Mouse (Mus musculus) T-cell, adult 2 months (primary cell): ENCODE results near the gene Mfsd5.
A peak's percentile ranks its signal among the peaks of the same experiment; 100 is the strongest.

Source experiments
- DNase-seq: peaks from one replicate; pipeline ENCODE4 v3.0.0; 2022; ENCODE audit warnings: low spot score

Mfsd5 gene

GRCm38 (mm10) chr15:102248131-102248811, 31.0 kb upstream of the Mfsd5 start:
- no peak for DNase-seq

DNA sequence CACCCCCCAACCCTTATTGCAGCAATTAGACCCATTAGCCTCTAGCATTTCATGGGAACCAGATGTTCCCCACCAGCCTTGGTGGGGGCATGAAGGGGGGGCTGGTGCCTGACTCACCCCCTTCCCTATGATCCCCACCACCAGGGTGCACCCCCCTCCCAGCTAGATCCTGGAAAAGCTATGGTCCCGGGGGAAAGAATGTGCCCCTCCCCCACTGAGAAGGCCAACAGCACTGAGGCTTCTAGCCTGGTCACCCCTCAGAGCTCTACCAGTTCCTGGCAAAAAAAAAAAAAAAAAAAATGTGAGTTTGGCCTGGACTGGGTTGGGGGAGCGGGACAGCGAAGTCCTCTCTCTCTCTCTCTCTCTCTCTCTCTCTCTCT, 30.5 kb upstream of the Mfsd5 start:
- DNase-seq: no peak

DNA sequence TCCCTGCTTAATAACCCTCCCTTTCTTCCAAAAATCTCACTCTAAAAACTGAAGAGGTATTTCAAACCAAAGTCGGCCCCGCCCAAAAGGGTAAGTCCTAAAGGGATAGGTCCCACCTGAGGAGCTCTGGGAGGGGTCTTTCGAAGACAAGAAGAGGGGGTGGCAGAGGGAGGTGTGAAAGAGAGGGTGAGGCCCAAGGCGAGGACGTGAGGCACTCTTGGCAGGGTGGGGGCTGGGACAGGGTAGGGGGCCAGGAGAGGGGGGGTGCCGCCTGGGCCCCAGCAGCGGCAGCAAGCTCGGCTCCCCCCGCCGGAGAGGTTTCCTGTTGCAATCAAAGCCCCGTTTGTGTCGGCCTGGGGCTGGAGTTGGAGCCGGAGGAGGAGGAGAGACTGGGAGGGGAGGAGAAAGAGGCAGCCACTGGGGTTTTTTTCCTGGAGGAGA, 30.0 kb upstream of the Mfsd5 start:
- DNase-seq: no peak

DNA sequence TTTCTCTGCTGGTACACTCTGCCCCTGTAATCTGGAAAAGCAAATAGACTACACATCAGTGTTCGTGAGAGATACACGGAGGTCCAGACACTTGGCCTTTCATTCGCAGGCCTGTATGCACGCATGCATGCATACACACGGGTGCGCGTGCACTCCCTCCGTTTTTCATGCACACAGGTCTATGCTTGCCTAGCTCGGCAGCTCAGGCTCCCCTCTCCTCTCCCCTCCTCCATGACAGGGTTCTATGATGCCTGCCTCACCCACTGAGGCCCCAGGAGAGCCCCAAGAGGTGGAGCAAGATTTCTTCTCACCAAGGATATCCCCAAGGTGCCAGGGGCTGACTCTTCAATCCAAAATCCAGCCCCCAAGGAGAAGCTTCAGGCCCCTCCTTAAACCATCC, 29.3 kb upstream of the Mfsd5 start:
- DNase-seq: no peak

DNA sequence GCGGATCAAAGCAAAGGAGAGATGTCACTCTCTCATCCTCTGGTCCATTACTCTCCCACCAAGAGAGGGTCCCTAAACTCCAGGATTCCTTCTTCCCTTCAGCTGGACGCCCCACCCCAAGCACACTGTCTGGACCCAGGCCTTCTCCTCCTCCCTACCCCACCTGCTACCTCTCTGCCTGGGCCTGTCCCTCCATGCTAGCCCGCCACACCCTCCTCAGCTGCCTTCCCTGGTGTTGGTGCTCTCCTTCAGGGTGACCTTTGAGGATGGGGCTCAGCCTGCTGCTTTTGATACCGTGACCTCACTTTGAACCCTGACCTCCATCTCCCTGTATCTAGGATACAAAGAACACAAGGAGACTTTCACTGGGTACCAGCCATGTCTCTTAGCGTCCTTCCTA, 28.7 kb upstream of the Mfsd5 start:
- DNase-seq: no peak

- DNase-seq: no peak
These were observed 23.6 kb upstream of the Mfsd5 start for GRCm38 (mm10) chr15:102255547-102256255.

DNA sequence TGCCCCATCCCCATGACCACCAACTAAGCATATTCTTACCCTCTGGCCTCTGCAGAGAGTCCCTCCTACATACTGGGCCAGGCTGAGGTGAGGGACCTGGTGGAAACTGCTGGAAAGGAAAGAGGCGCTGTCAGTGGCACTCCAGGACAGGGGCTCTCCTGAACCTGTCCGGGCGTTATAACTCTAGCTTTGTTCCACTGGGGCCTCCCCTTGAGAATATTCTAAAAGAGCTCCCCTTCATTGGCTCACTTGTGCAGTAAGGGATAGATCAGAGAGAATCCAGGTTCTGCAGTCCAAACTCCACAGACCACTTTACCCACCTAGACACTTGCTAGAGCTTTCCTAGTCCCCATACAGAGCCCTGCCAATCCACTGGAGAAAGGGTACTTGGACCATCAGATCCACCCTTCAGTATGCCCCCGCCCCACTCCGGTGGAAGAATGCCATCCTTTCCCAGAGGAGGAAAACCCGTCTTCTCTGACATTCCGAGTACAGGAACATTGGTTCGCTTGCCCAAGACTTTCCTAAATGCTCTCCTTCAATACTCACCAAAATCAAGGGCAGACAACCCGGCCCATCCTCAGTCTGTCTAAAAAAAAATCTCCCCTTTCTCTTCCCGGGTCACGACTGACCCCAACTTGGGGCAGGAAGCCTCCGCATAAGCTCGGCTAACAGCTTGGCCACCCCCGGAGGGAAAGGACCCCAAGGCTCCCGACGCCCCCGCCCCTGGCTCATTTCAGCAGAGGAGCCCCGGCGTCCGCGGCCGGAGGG, 22.6 kb upstream of the Mfsd5 start:
- DNase-seq: no peak

- DNase-seq: peak; percentile 32
These were observed 21.8 kb upstream of the Mfsd5 start, which contains the start of gene Rarg for GRCm38 (mm10) chr15:102257202-102258075. TSS of gene Rarg (minus strand) at chr15:102257517.

GRCm38 (mm10) chr15:102258076-102258470, 21.2 kb upstream of the Mfsd5 start:
- no peak for DNase-seq

GRCm38 (mm10) chr15:102258581-102259253, 20.5 kb upstream of the Mfsd5 start:
- no peak for DNase-seq

DNA sequence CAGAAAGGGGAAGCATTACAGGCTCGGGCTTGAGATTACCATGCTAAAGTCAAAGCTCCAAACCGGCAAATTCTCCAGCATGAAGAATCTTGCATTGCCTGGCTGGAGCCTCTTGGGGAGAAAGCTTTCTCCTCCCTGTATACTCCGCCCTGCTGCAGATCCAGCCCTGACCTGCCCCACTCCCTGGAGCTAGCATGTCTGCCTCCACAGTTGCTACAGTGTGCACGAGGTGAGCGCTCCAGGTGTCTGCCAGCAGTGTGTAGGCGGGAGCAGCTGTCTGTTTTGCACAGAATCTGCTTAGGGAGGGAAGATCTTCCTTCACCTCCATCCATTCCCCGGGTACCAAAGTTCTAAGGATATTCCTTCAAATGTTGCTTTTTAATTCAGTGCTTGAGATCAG, 16.7 kb upstream of the Mfsd5 start:
- no peak for DNase-seq

DNA sequence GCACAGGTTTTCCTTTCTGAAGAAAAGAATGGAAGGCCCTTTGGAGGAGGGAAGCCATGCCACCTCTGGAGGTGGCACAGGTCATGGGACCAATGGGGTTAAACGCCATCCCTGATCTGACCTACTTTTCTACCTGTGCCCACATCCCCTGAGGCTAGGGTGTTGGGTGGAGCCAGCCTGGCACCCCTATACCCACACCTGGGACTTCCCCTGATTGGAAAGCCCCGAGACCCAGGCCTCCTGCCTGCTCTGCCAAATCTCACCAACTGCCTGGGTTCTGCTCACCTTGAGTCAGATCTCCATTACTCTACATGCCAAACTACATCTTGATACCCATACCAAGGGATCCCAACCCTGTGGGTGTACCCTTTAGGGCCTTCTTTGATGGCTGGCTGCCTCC, 16.2 kb upstream of the Mfsd5 start:
- peak; percentile 77 for DNase-seq

DNA sequence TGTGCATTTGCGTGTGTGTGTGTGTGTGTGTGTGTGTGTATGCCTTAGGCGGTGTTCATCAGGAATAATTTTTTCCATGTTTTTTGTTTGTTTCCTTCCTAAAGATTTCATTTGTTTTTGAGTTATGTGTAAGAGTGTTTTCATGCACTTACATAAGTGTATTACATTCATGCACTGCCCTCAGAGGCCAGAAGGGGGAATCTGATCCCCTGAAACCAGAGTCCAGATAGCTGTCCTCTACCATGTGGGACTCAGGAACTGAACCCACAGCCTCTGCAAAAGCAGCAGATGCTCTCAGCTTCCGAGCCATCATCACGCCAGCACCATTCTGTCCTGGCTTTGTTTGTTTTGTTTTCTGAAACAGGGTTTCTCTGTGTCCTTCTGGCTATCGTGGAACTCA, 13.7 kb upstream of the Mfsd5 start:
- DNase-seq: no peak

- no peak for DNase-seq
These were observed 8.8 kb upstream of the Mfsd5 start, which contains the start of gene Gm9918 for GRCm38 (mm10) chr15:102270274-102270960. TSS of gene Gm9918 (plus strand) at chr15:102270563.

GRCm38 (mm10) chr15:102271441-102271840, 7.8 kb upstream of the Mfsd5 start:
- no peak for DNase-seq

DNA sequence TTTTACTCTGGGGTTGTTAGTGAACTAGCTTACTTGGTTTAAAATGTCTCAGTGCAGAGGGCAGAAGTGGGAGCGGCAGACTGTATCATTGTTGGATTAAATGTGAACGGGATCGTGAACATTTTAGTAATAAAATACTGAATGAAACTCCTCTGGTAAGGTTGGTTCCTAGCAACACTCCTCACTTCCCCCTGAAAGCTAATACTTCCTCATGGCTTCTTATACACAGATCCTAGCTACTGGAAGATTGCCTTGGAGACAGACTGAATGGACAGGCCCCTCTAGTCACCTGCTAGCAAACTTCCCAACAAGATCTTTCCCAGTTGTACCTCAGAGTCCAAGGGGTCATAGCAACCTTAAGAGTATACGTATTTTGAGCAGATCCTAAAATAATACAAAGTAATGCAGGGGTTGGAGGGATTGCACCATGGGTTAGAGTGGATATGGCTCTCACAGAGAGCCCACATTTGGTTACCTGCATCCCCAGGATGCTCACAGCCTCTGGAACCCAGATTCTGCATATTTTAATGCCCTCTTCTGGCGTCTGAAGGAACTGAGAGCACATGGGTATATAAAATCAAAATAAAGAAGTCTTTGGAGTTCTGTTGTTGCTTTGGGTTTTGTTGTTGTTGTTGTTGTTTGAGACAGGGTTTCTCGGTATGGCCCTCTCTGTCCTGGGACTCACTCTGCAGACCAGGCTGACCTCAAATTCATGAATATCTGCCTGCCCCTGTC, 5.1 kb upstream of the Mfsd5 start:
- no peak for DNase-seq

DNA sequence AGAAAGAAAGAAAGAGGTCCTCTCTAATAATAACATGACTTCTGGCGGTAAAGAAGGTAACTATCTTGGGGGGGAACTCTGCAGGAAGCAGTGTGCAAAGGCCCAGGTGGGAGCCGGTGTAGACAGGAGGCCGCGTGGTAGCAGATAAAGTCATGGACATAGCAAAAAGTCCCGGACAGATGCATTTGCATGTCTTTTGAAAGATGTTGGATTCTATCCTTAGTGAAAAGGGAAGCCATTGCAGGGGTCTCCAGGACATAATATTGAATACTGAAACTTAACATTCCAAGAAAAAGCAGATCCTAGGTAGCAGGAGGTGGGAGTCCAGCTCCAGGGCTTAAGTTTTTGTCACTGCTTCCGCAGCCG, 545 bp upstream of the Mfsd5 start:
- peak; percentile 30 for DNase-seq

- DNase-seq: no peak
These were observed 698 bp downstream of the Mfsd5 start for GRCm38 (mm10) chr15:102279783-102280520.

- no peak for DNase-seq
These were observed 1.4 kb downstream of the Mfsd5 start for GRCm38 (mm10) chr15:102280623-102281022.
